Mouse (Mus musculus) T-helper 1 cell (primary cell): ENCODE results near the gene Mark4.

ENCODE experiments used
- in situ Hi-C: fragments of 300-600 bp; cut with MboI, MseI; formaldehyde crosslinking; loops from one replicate; pipeline ENCODE4 v1.15.1; 2025; ENCODE audit warnings: high pct_unique_total_duplicates

The Mark4 gene

DNA sequence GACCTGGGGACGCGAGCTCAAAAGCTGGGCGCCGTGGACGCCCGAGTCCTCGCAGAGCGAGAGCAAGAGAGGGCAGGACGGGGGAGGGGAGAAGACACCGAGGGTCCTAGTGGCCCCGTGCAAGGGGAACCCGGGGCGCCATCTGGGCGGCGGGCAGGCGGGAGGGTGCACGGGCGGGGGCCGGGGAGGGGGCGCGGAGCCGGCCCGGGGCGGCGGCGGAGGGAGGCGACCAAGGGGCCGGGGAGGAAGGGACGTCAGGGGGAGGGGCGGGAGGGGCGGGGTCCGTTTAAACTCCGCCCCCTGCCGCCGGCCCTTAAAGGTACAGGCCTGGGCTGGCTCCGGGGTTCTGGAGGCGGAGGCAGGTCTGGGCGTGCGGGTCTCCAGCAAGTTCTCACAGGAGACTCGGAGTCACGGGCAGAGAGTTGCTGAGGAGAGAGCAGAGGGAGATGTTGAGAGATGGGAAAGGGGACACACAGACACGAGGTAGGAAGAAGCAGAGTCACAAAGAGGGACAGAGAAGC lies at the start of gene Mark4:
TSS of gene Mark4 (minus strand) at position 231 of the 521 bp plus-strand sequence.
- in situ Hi-C loops = no loop called here

- in situ Hi-C loops = no loop called here
Measured at GRCm38 (mm10) chr7:19507612-19507981, 49.0 kb upstream of the Mark4 start.

- in situ Hi-C loops = no loop called here
Measured at GRCm38 (mm10) chr7:19506969-19507611, 48.5 kb upstream of the Mark4 start.

GRCm38 (mm10) chr7:19506326-19506725 lies 47.7 kb upstream of the Mark4 start:
- in situ Hi-C loops = no loop called here

GRCm38 (mm10) chr7:19503481-19504068 lies 45.0 kb upstream of the Mark4 start:
- in situ Hi-C loops = no loop called here

DNA sequence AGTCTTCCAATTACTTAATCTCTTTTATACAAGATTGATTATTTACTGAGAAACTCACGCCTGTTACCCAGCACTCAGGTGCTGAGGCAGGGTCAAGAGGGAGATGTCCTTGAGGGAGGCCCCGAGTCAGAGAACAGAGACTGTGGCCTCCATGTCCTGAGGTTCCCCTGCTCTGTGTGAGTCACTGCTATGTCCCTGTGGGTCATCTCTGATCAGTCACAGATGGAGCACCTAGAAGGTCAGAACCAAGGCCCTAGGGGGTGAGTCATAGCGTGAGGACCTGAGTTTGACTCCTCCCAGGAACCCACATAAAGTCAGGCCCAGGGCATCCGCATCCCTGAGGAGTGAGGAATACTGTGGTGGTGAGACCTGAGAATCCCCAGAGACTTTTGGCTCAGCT lies 43.0 kb upstream of the Mark4 start:
- in situ Hi-C loops = no loop called here

GRCm38 (mm10) chr7:19500420-19501363 lies 42.1 kb upstream of the Mark4 start:
- in situ Hi-C loops = no loop called here

DNA sequence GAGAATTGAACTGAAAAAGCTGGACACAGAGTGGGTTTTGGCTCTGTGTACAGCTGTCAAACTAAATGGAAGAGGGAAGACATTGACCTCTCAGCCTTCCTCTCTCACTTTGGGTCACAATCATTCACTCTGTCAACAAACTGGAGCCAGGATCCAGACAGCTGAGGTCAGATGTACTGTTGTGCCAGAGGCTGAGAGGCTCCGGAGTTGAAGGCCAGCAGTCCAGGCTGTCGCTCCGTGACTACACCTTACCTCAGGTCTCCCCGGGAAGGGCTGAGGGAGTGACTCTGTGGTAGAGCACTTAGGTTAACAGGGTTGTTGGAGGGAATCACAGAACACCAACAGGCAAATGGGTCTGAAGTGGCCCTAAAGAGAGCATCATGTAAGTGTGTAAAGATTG lies 39.7 kb upstream of the Mark4 start:
- in situ Hi-C loops = loop anchor here (5.0 kb wide), 1 partner anchor 86 kb away; no protein-coding TSS in a partner anchor

GRCm38 (mm10) chr7:19496214-19496555 lies 37.6 kb upstream of the Mark4 start:
- in situ Hi-C loops = loop anchor here (5.0 kb wide), 1 partner anchor 84 kb away; no protein-coding TSS in a partner anchor

GRCm38 (mm10) chr7:19495521-19496213 lies 37.0 kb upstream of the Mark4 start:
- in situ Hi-C loops = loop anchor here (5.0 kb wide), 1 partner anchor 83 kb away; no protein-coding TSS in a partner anchor

- in situ Hi-C loops = loop anchor here (5.0 kb wide), 1 partner anchor 83 kb away; no protein-coding TSS in a partner anchor
Measured at GRCm38 (mm10) chr7:19494751-19495474, 36.3 kb upstream of the Mark4 start.

- in situ Hi-C loops = no loop called here
Measured at GRCm38 (mm10) chr7:19491731-19492130, 33.1 kb upstream of the Mark4 start.

GRCm38 (mm10) chr7:19489525-19489924 lies 30.9 kb upstream of the Mark4 start:
- in situ Hi-C loops = no loop called here

DNA sequence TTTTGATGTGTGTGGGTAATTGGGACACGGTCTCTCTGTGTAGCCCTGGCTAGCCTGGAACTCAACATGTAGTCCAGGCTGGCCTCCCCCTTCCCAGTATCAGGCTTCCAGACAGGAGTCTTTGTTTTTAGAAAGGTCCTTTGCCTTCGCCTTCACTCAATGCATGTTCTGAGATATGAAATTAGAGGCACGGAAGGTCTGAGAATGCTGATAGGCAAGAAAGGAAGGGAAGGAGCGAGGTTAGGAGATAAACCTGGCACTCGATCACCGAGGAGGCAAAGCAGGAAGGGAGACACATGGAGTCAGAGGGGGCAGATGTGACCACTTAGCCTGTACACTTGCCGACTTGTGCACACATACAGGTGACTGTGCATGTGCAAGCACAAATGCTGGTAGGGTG lies 27.9 kb upstream of the Mark4 start:
- in situ Hi-C loops = no loop called here

GRCm38 (mm10) chr7:19485488-19485887 lies 26.9 kb upstream of the Mark4 start:
- in situ Hi-C loops = no loop called here

DNA sequence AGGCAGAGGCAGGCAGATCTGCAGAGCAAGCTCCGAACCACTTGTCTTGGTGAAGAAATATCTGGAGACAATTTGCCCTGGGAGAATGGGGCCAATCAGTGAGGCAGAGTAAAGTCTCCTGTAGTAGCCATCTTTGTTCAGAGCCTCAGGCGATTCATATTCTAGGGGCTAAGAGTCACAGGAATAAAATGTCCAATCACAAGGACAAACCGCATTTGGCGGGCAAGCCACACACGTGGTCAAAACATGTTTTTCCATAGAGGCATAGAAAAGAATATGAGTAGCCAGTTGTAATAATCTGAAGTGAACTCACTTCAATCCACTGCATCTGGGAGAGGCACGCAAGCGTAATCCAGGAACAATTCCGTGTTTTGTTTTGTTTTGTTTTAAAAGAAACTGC lies 24.7 kb upstream of the Mark4 start:
- in situ Hi-C loops = no loop called here

- in situ Hi-C loops = no loop called here
Measured at GRCm38 (mm10) chr7:19477624-19478384, 19.2 kb upstream of the Mark4 start.

GRCm38 (mm10) chr7:19477084-19477483 lies 18.5 kb upstream of the Mark4 start:
- in situ Hi-C loops = no loop called here

DNA sequence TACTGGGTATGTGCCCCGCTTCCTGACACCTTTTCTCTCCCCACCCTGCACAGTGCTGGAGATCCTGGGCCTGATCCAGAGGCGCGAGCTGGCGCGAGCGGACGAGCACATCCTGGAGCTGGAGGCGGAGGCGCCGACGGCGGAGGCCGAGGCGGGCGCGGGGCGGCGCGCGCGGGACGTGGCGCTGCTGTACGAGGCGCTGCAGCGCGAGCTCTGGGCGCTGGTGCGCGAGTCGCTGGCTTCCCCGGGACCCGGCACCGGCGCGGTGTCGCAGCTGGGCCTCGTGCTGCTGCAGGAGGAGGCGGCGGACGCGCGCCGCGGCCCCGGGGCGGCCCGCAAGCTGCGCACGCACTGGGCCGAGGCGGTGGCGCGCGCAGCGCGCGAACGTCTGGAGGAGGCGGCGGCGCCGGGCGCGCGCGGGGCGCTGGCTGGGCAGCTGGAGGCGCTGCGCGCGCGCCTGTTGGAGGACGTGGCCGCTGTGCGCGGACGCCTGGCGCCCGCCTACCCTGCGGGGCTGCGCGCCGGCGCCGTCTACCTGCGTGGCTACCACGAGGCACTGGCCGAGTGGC lies 15.3 kb upstream of the Mark4 start:
- in situ Hi-C loops = no loop called here

DNA sequence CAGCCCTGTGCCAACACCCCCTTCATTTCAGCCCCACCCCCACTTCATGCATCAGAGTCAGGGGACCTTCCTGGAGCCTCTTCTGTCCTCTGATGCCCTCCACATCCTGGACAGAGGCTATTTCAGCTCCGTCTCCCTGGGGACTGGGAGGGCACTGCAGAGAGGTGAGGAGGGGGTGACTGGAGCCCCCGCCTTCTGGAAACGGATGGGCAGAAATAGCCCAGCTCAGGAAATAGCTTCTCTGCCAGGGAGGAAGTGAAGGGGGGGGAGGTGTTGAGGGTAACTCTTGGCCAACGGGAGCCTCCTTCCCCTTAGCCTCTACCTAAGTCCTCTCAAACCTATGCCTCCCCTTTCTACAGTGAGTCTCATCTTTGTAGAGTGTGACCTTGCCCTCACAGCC lies 13.8 kb upstream of the Mark4 start:
- in situ Hi-C loops = no loop called here
